Mouse (Mus musculus): ENCODE results near the gene Prkacb. TPM values are rescaled to one million over a fixed set of nuclear protein-coding genes. Genes with fewer than 3 reads are reported as not detected.

The Prkacb gene
- polyA plus RNA-seq, 1 experiment from 2014 or later, result 56.1 TPM

DNA sequence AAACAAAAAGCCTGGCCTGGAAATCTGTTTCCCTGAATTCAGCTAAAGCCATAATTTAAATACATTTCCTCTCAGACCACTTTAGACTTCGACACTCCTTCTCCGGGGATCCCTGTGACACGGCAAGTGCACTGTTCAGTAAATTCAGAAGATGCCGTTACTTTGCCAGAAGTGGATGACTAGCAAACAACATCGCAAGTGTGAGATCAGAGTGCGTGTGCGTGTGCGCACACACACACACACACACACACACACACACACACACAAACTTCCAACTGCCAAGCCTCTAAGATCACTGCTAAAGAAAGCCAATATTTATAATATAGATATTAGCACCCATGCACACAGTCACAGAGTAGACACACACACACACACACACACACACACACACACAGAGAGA, 131.1 kb downstream of the Prkacb start:
- no peak overlapping the region for H3K9ac ChIP-seq (ENCODE audit: low read length)
- no peak overlapping the region; the same call in 1 of the 2 replicates for H3K4me3 ChIP-seq (ENCODE audit: low read depth, low read length)
- no peak for DNase-seq (ENCODE audit: low spot score)
- 61% methylated on average over 8 of the region's 8 CpGs for WGBS
- no peaks in the 10 kb centered on the region for H3K9me3 ChIP-seq (ENCODE audit: control insufficient read depth, low read length)
- H3K4me2 ChIP-seq (ENCODE audit: low read length), result peak overlapping the region; percentile 51
- peaks cover 19% of the 10 kb centered on the region for H3K4me1 ChIP-seq (replicated peaks; ENCODE audit: control insufficient read depth, insufficient read depth, low read length)
- no peaks in the 10 kb centered on the region for H3K36me3 ChIP-seq (ENCODE audit: control insufficient read depth, insufficient read depth, low read length)
- H3K27me3 ChIP-seq (replicated peaks; ENCODE audit: control insufficient read depth, insufficient read depth, low read length), result no peaks in the 10 kb centered on the region
- H3K27ac ChIP-seq (ENCODE audit: low read depth), result no peak overlapping the region
- no peak for ATAC-seq (replicated peaks; ENCODE audit: low FRiP score, low TSS enrichment, low read depth)

DNA sequence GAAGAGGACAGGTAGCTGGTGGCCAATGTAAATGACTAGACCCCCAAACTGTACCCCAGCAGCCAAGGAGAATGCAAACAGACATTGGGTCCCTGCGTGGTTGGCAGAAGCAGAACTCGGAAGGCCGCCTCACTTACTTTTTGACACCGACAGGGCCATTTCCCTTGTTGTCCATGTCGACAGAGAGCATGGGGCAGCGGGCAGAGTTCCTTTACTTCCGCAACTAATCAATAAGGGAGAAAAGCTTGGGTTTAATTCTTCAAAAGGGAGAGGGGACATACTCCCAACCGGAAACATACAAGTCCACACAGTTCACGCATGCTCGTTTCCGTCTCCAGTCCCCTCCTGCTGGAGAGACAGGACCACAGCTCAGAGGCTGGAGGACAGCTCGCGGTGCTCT, 132.2 kb downstream of the Prkacb start:
- 89% methylated on average over 13 of the region's 13 CpGs for WGBS
- ATAC-seq (replicated peaks; ENCODE audit: low FRiP score, low TSS enrichment, low read depth) (no peak), DNase-seq (ENCODE audit: low spot score) (no peak)
- no peak overlapping the region for H3K9ac ChIP-seq (ENCODE audit: low read length)
- peaks cover 19% of the 10 kb centered on the region for H3K4me1 ChIP-seq (replicated peaks; ENCODE audit: control insufficient read depth, insufficient read depth, low read length)
- H3K9me3 ChIP-seq (ENCODE audit: control insufficient read depth, low read length), result no peaks in the 10 kb centered on the region
- no peak overlapping the region for H3K4me3 ChIP-seq (ENCODE audit: low read depth, low read length)
- no peak overlapping the region for H3K4me2 ChIP-seq (ENCODE audit: low read length)
- no peaks in the 10 kb centered on the region for H3K36me3 ChIP-seq (ENCODE audit: control insufficient read depth, insufficient read depth, low read length)
- no peak overlapping the region for H3K27ac ChIP-seq (ENCODE audit: low read depth)
- H3K27me3 ChIP-seq (replicated peaks; ENCODE audit: control insufficient read depth, insufficient read depth, low read length), result no peaks in the 10 kb centered on the region

DNA sequence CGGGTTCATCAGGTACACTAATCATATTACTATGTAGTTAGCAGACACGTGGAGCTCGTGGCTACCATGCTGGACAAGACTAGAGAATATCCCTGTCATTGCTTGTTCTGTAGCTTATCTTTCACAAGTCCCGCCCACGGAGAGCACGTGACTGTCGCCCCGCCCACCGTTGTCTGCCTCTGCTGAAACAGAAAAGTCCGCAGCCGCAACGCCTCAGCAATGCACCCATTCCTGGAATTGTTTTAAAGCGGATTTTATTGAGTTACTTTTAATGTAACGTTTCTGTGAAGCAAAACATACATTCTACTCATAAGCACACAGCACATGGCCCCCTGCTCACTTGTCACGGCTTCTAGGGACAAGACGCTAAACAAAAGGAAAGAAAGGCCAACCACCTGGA, 133.1 kb downstream of the Prkacb start:
- Histone ChIP-seq H3K4me3 (ENCODE audit: low read depth, low read length) (no peak overlapping the region), H3K36me3 (ENCODE audit: control insufficient read depth, insufficient read depth, low read length) (no peaks in the 10 kb centered on the region), H3K9ac (ENCODE audit: low read length) (no peak overlapping the region), H3K9me3 (ENCODE audit: control insufficient read depth, low read length) (no peaks in the 10 kb centered on the region), H3K27ac (ENCODE audit: low read depth) (no peak overlapping the region), H3K4me2 (ENCODE audit: low read length) (no peak overlapping the region), H3K27me3 (replicated peaks; ENCODE audit: control insufficient read depth, insufficient read depth, low read length) (no peaks in the 10 kb centered on the region), H3K4me1 (replicated peaks; ENCODE audit: control insufficient read depth, insufficient read depth, low read length) (peaks cover 17% of the 10 kb centered on the region)
- ATAC-seq (replicated peaks; ENCODE audit: low FRiP score, low TSS enrichment, low read depth) (no peak), DNase-seq (ENCODE audit: low spot score) (peak; percentile 46)
- 89% methylated on average over 16 of the region's 16 CpGs for WGBS

Other genes starting within 250 kb of the Prkacb start
- gene Uox, start 242.6 kb downstream of the Prkacb start, polyA plus RNA-seq (2014; fragmentation: Nextera tagmentation; extraction: Ambion mirVana), result not detected in 2 replicates
- gene Dnase2b, start 197.4 kb downstream of the Prkacb start, polyA plus RNA-seq (2014; fragmentation: Nextera tagmentation; extraction: Ambion mirVana), result not detected in 2 replicates
- gene 4930503B20Rik, start 161.7 kb downstream of the Prkacb start, polyA plus RNA-seq (2014; fragmentation: Nextera tagmentation; extraction: Ambion mirVana), result not detected in 2 replicates
- gene Samd13, start 127.4 kb downstream of the Prkacb start, polyA plus RNA-seq (2014; fragmentation: Nextera tagmentation; extraction: Ambion mirVana), result 0.46 and 0.51 TPM in 2 replicates
- 2.1 and 3.0 TPM in 2 replicates for gene Ttll7, start 39.4 kb upstream of the Prkacb start, polyA plus RNA-seq (2014; fragmentation: Nextera tagmentation; extraction: Ambion mirVana)